Mouse (Mus musculus): ENCODE data around the gene Syngr2. TPM values are rescaled to one million over a fixed set of nuclear protein-coding genes. Genes with fewer than 3 reads are reported as not detected.

Gene Syngr2
- total and polyA plus RNA-seq, 3 experiments, result 189 to 384 TPM; not detected in 1

DNA sequence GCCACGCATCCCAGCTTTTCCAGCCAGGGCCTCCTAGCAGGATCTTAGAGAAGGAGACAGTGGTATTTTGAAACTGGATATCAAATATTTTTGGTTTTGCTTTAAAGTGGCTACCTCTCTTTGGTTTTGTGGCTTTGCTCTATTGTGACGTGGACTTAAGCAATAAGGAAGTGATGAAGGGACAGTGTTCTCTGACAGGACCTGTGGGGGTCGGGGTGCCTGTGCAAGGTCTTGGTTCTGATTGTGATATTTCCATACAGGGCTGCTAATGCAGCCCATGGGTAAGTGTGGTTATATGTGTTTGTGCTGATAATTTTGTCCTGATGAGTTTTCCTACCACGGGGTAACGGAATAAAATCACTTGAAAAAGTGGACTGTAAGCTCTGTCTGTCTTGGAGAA is 45.9 kb downstream of the Syngr2 start:
- Histone ChIP-seq H3K79me2 (ENCODE audit: control insufficient read depth, insufficient read depth, low read length, poor library complexity) (peaks cover 12% of the 10 kb centered on the region), H3K4me3 (ENCODE audit: control insufficient read depth in 1 of 2, insufficient read depth in 1 of 2, low read depth in 2 of 2, low read length in 2 of 2) (no peak overlapping the region), H3K9ac (ENCODE audit: control insufficient read depth, low read depth, low read length, poor library complexity, severe bottlenecking) (no peak overlapping the region), H3K9me3 (replicated peaks; ENCODE audit: insufficient read depth, low read length) (no peaks in the 10 kb centered on the region), H3K27ac (ENCODE audit: control insufficient read depth, low read depth, low read length) (no peak overlapping the region), H3K36me3 (ENCODE audit: control insufficient read depth in 1 of 2, insufficient read depth in 2 of 2, low read length in 2 of 2) (peaks cover 13 to 33% of the 10 kb centered on the region in 2 experiments), H3K27me3 (ENCODE audit: control insufficient read depth in 1 of 2, insufficient read depth in 2 of 2, low read length in 2 of 2) (no peaks in the 10 kb centered on the region), H3K4me1 (ENCODE audit: control insufficient read depth in 1 of 2, insufficient read depth in 2 of 2, low read length in 2 of 2) (peaks cover 5 to 9% of the 10 kb centered on the region in 2 experiments)
- no peak for DNase-seq (ENCODE audit: low read depth, low spot score)
- TF ChIP-seq NRF1 (IDR thresholded peaks at IDR 0.05; ENCODE audit: insufficient read depth, low read depth, low read length, poor library complexity, severe bottlenecking) (no peak), POLR2AphosphoS5 (IDR thresholded peaks at IDR 0.05; ENCODE audit: borderline replicate concordance, low read depth, low read length) (no peak), GABPA (IDR thresholded peaks at IDR 0.05; ENCODE audit: low read depth, low read length) (no peak), NELFE (IDR thresholded peaks at IDR 0.05; ENCODE audit: low read depth, low read length) (no peak), POLR2A (IDR thresholded peaks at IDR 0.05; ENCODE audit: control insufficient read depth in 1 of 2, insufficient read depth in 1 of 2, low read depth in 1 of 2, low read length in 2 of 2, poor library complexity in 1 of 2) (no peak), POLR2AphosphoS2 (IDR thresholded peaks at IDR 0.05; ENCODE audit: low read length) (no peak), MYC (IDR thresholded peaks at IDR 0.05; ENCODE audit: low read depth, low read length) (no peak), ZMIZ1 (IDR thresholded peaks at IDR 0.05; ENCODE audit: low read depth, low read length) (no peak), HCFC1 (IDR thresholded peaks at IDR 0.05; ENCODE audit: low read depth, low read length) (no peak), TAL1 (IDR thresholded peaks at IDR 0.05; ENCODE audit: low read length) (no peak), TBP (IDR thresholded peaks at IDR 0.05; ENCODE audit: low read depth, low read length) (no peak), MAFK (IDR thresholded peaks at IDR 0.05; ENCODE audit: borderline replicate concordance, low read depth, low read length) (no peak)

DNA sequence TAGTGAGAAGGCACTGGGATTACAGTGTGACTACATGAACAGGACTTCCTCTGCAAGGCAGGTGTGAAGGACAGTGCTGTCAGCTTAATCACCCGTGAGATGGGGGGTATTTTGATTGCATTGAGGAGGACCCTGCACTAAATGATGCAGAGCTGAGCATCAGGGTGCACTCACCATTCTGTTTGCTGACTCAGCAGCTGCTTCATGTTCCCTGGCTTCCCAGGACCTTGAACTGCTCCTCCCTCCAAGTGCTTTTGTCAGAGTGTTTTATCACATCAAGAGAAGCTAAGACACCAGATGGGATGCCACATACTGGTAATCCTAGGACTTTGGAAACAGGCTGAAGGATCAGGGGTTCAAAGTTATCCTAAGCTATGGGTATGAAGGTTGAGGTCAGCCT is 46.5 kb downstream of the Syngr2 start:
- H3K9ac ChIP-seq (ENCODE audit: control insufficient read depth, low read depth, low read length, poor library complexity, severe bottlenecking), result no peak overlapping the region
- no peak overlapping the region for H3K4me3 ChIP-seq (ENCODE audit: control insufficient read depth in 1 of 2, insufficient read depth in 1 of 2, low read depth in 2 of 2, low read length in 2 of 2)
- DNase-seq (ENCODE audit: low read depth, low spot score), result no peak
- H3K36me3 ChIP-seq (ENCODE audit: control insufficient read depth in 1 of 2, insufficient read depth in 2 of 2, low read length in 2 of 2), result peaks cover 8 to 28% of the 10 kb centered on the region in 2 experiments
- peaks cover 2 to 3% of the 10 kb centered on the region in 2 experiments; a peak in 1 of 4 replicates for H3K4me1 ChIP-seq (ENCODE audit: control insufficient read depth in 1 of 2, insufficient read depth in 2 of 2, low read length in 2 of 2)
- TF ChIP-seq MYB (IDR thresholded peaks at IDR 0.05; ENCODE audit: low read depth, low read length) (no peak), TAL1 (IDR thresholded peaks at IDR 0.05; ENCODE audit: low read length) (no peak), MAFK (IDR thresholded peaks at IDR 0.05; ENCODE audit: borderline replicate concordance, low read depth, low read length) (peak; percentile 89), POLR2AphosphoS5 (IDR thresholded peaks at IDR 0.05; ENCODE audit: borderline replicate concordance, low read depth, low read length) (no peak), RCOR1 (IDR thresholded peaks at IDR 0.05; ENCODE audit: low read depth, low read length) (no peak), CHD1 (IDR thresholded peaks at IDR 0.05; ENCODE audit: low read depth, low read length) (no peak), MXI1 (IDR thresholded peaks at IDR 0.05; ENCODE audit: low read depth, low read length) (no peak)
- H3K79me2 ChIP-seq (ENCODE audit: control insufficient read depth, insufficient read depth, low read length, poor library complexity), result peaks cover 7% of the 10 kb centered on the region
- H3K27ac ChIP-seq (ENCODE audit: control insufficient read depth, low read depth, low read length), result no peak overlapping the region
- H3K9me3 ChIP-seq (replicated peaks; ENCODE audit: insufficient read depth, low read length), result no peaks in the 10 kb centered on the region
- no peaks in the 10 kb centered on the region for H3K27me3 ChIP-seq (ENCODE audit: control insufficient read depth in 1 of 2, insufficient read depth in 2 of 2, low read length in 2 of 2)

Measured in MEL (cell line).